In the genomic region with DNA sequence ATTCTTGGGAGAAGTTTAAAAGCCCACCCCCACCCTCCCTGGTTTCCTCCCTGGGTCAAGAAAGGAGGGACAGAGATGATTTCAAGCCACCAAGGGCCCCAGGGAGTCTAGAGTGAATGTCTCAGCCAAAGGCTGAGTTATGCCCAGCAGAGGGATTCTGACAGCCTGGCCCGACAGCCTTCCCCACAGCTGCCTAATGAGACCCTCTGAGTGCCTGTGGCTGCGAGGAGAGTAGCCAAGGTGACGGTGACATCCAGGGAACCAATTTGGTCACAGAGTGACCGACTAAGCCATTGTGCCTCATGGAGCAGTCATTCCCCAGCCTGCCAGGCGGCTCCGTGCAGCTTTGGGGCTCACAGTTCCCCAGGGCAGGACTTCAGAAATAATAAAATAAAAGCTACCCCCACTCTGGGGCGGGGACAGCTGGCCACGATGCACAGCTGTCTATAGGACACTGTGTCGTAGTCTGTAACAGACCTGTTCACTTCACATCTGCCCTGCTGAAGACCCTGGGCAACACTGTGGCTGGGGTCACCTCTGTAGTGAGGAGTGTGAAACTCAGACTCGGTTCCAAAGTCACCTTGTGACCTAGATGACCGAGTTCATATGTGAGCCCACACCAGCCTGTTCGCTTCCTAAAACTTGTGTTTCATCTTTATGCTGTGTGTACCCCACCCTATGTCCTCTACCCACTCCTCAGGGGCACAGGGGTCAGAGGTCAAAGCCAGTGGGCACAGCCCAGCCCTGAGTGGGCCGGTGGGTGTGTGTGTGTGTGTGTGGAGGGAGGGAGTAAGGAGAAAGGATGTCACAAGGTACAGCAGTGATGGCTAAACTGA, we compare ENCODE assay signal across 11 mouse cellular contexts.
DNase-seq lines count a peak whose midpoint lies in the region; ATAC-seq lines count a peak whose summit lies in the region.
"Had no signal": no experiment of that assay in that cellular context is flagged by ENCODE, and none has a peak within 500 bp of the region (broad histone marks: within the 10 kb centered on the region; RNA-seq: fewer than 3 reads in every experiment).

No protein-coding gene starts in this region.

- no peak overlapping the region for H3K9ac ChIP-seq in forebrain, embryonic 11.5 days (ENCODE audit: low read length)
- H3K9ac ChIP-seq in forebrain, embryonic 16.5 days (replicated peaks; ENCODE audit: low read depth, low read length): no peak overlapping the region
- H3K9ac ChIP-seq in neural tube, embryonic 11.5 days (ENCODE audit: low read length): no peak overlapping the region
- no peak overlapping the region for H3K9ac ChIP-seq in midbrain, embryonic 13.5 days (replicated peaks)

- H3K27ac ChIP-seq in forebrain, embryonic 11.5 days (ENCODE audit: low read depth, low read length): no peak overlapping the region
- H3K27ac ChIP-seq in forebrain, embryonic 16.5 days (ENCODE audit: low read length): no peak overlapping the region
- H3K27ac ChIP-seq in neural tube, embryonic 11.5 days (ENCODE audit: low read depth, low read length): no peak overlapping the region
- no peak overlapping the region for H3K27ac ChIP-seq in midbrain, embryonic 13.5 days

- WGBS in forebrain, embryonic 11.5 days: 79% methylated on average over 13 of the region's 13 CpGs
- 68% methylated on average over 13 of the region's 13 CpGs for WGBS in forebrain, embryonic 16.5 days
- WGBS in neural tube, embryonic 11.5 days: 66% methylated on average over 13 of the region's 13 CpGs
- 57% methylated on average over 13 of the region's 13 CpGs for WGBS in midbrain, embryonic 13.5 days

- H3K36me3 ChIP-seq in forebrain, embryonic 11.5 days (ENCODE audit: control insufficient read depth, insufficient read depth, low read length): no peaks in the 10 kb centered on the region
- H3K36me3 ChIP-seq in forebrain, embryonic 16.5 days (ENCODE audit: control insufficient read depth, insufficient read depth): no peaks in the 10 kb centered on the region
- no peaks in the 10 kb centered on the region for H3K36me3 ChIP-seq in neural tube, embryonic 11.5 days (ENCODE audit: control insufficient read depth, insufficient read depth, low read length)
- H3K36me3 ChIP-seq in midbrain, embryonic 13.5 days: no peaks in the 10 kb centered on the region

- H3K4me1 ChIP-seq in forebrain, embryonic 11.5 days (replicated peaks; ENCODE audit: control insufficient read depth, insufficient read depth, low read length): peaks cover 7% of the 10 kb centered on the region
- H3K4me1 ChIP-seq in forebrain, embryonic 16.5 days (replicated peaks; ENCODE audit: control insufficient read depth, insufficient read depth, low read length): peaks cover 8% of the 10 kb centered on the region
- H3K4me1 ChIP-seq in neural tube, embryonic 11.5 days (ENCODE audit: control insufficient read depth, insufficient read depth, low read length): peaks cover 12% of the 10 kb centered on the region
- peaks cover 15% of the 10 kb centered on the region for H3K4me1 ChIP-seq in midbrain, embryonic 13.5 days (replicated peaks)

- H3K9me3 ChIP-seq in forebrain, embryonic 11.5 days (ENCODE audit: control insufficient read depth, low read length): no peaks in the 10 kb centered on the region
- H3K9me3 ChIP-seq in forebrain, embryonic 16.5 days (ENCODE audit: control insufficient read depth, low read length): no peaks in the 10 kb centered on the region
- no peaks in the 10 kb centered on the region for H3K9me3 ChIP-seq in neural tube, embryonic 11.5 days (ENCODE audit: control insufficient read depth, low read length)
- no peaks in the 10 kb centered on the region for H3K9me3 ChIP-seq in midbrain, embryonic 13.5 days

- ATAC-seq in forebrain, embryonic 11.5 days (replicated peaks; ENCODE audit: low FRiP score): peak; percentile 34
- no peak for ATAC-seq in forebrain, embryonic 16.5 days
- peak; percentile 33 for ATAC-seq in neural tube, embryonic 11.5 days (ENCODE audit: insufficient read depth, low FRiP score, low TSS enrichment)
- peak; percentile 51 for ATAC-seq in midbrain, embryonic 13.5 days
- no peak for ATAC-seq in activated CD4-positive, CD25-positive, alpha-beta regulatory T cell, adult 4 months

- no peak overlapping the region for H3K4me3 ChIP-seq in forebrain, embryonic 11.5 days (ENCODE audit: low read depth, low read length)
- no peak overlapping the region for H3K4me3 ChIP-seq in forebrain, embryonic 16.5 days (replicated peaks; ENCODE audit: low read length)
- no peak overlapping the region for H3K4me3 ChIP-seq in neural tube, embryonic 11.5 days (ENCODE audit: low read depth, low read length)
- H3K4me3 ChIP-seq in midbrain, embryonic 13.5 days (replicated peaks): no peak overlapping the region

- no peak overlapping the region for H3K4me2 ChIP-seq in forebrain, embryonic 11.5 days (ENCODE audit: low read depth, low read length, severe bottlenecking)
- H3K4me2 ChIP-seq in forebrain, embryonic 16.5 days (ENCODE audit: low read length): no peak overlapping the region
- no peak overlapping the region for H3K4me2 ChIP-seq in neural tube, embryonic 11.5 days (ENCODE audit: low read depth)
- no peak overlapping the region for H3K4me2 ChIP-seq in midbrain, embryonic 13.5 days (replicated peaks)

- no peaks in the 10 kb centered on the region for H3K27me3 ChIP-seq in forebrain, embryonic 11.5 days (ENCODE audit: control insufficient read depth, insufficient read depth, low read length)
- no peaks in the 10 kb centered on the region for H3K27me3 ChIP-seq in forebrain, embryonic 16.5 days (replicated peaks; ENCODE audit: control insufficient read depth, insufficient read depth, low read length)
- no peaks in the 10 kb centered on the region for H3K27me3 ChIP-seq in neural tube, embryonic 11.5 days (ENCODE audit: control insufficient read depth, insufficient read depth, low read length)
- 0 out of 2 replicates have a peak, but pooled peaks cover 3% of the 10 kb centered on the region for H3K27me3 ChIP-seq in midbrain, embryonic 13.5 days

- no peak for DNase-seq in forebrain, embryonic 11.5 days (ENCODE audit: low spot score)
- DNase-seq in neural tube, embryonic 11.5 days (ENCODE audit: low spot score): no peak
- DNase-seq in neural tube, embryonic 10.5 days (ENCODE audit: extremely low spot score, low spot score): no peak
- no peak for DNase-seq in urinary bladder, adult 2 months (ENCODE audit: low spot score)
- no peak for DNase-seq in T-cell, adult 2 months (ENCODE audit: low spot score)
- DNase-seq: adrenal gland, postnatal 25 days; cerebellum, adult 9-10 months; lung, adult 18-20 months had no signal

Comparison
In these comparisons a context has a peak if more than half of its experiments do, and no peak if none do; other contexts are left out.
1. ATAC-seq: peak in forebrain, embryonic 11.5 days (single experiment), neural tube, embryonic 11.5 days (single experiment) and midbrain, embryonic 13.5 days (single experiment); none in forebrain, embryonic 16.5 days (single experiment) and activated CD4-positive, CD25-positive, alpha-beta regulatory T cell, adult 4 months (single experiment).